Mouse (Mus musculus) MEL (cell line): ENCODE results near the gene Tatdn2.

Experiments used
- CTCF ChIP-seq, 3 experiments: IDR thresholded peaks in 2 of 3; conservative IDR thresholded peaks in 1 of 3; 2 replicates each; pipeline ENCODE4 v1.5.1; 2011 to 2012; ENCODE audit warnings: low read length in 3 of 3, low read depth in 2 of 3, mild to moderate bottlenecking in 2 of 3, improper control_type of control experiment in 1 of 3, inconsistent platforms in 1 of 3, mixed read lengths in 1 of 3, moderate library complexity in 1 of 3; ENCODE audit not compliant: control insufficient read depth in 1 of 3, insufficient read depth in 1 of 3, poor library complexity in 1 of 3, severe bottlenecking in 1 of 3
- GABPA ChIP-seq: IDR thresholded peaks from 2 replicates; pipeline ENCODE4 v1.6.1; 2012; ENCODE audit warnings: low read depth, mild to moderate bottlenecking, inconsistent platforms, low read length, improper control_type of control experiment, moderate library complexity
- POLR2A ChIP-seq, 2 experiments: IDR thresholded peaks; 2 replicates each; pipeline ENCODE4 v1.6.1; 2011 to 2012; ENCODE audit warnings: low read length in 2 of 2, mild to moderate bottlenecking in 2 of 2, control low read depth in 1 of 2, improper control_type of control experiment in 1 of 2, low read depth in 1 of 2, moderate library complexity in 1 of 2; ENCODE audit not compliant: control insufficient read depth in 1 of 2, insufficient read depth in 1 of 2, poor library complexity in 1 of 2
- ZKSCAN1 ChIP-seq: IDR thresholded peaks from 2 replicates; pipeline ENCODE4 v1.6.1; 2012; ENCODE audit warnings: low read depth, mild to moderate bottlenecking, inconsistent platforms, low read length, improper control_type of control experiment, moderate library complexity

DNA sequence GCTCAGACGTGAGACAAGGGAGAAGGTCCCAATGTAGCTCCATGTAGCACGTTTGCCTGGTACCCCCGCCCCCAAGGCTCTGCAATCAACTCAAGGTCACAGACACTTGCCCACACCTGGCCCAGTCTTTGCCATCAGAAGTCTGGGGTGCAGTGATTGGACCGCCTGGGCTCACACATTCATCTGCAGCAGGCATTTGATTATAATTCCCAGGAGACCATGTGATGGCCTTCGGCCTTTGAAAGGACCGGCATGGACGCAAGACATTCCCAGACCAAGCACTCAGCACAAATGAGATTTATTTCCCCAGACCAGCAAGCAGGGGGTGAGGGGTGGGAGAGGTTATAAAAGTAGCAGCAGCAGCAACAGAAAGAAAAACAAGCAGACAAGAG lies 6.8 kb upstream of the Tatdn2 start:
- TF ChIP-seq ZKSCAN1 (no peak), GABPA (no peak), CTCF (IDR thresholded peaks at IDR 0.05 in 2 of 3, conservative IDR thresholded peaks at IDR 0.05 in 1 of 3; ENCODE audit: control insufficient read depth in 1 of 3, insufficient read depth in 1 of 3, low read depth in 2 of 3, low read length in 3 of 3, poor library complexity in 1 of 3, severe bottlenecking in 1 of 3) (no peak), POLR2A (IDR thresholded peaks at IDR 0.05; ENCODE audit: control insufficient read depth in 1 of 2, insufficient read depth in 1 of 2, low read depth in 1 of 2, low read length in 2 of 2, poor library complexity in 1 of 2) (no peak)
